Mouse (Mus musculus): ENCODE measurements at regions not wholly inside any gene's neighbourhood (a gene's known extent, or its start where the extent isn't known, plus 50 kb on each side); places are given as distances from the start of the nearest gene placed in this dataset.
A peak's percentile ranks its signal among the peaks of the same experiment; 100 is the strongest.
"Not testable (repeated sequence)": the region's sequence is repeated elsewhere in the genome, so short reads cannot be mapped to it uniquely, and the experiment has no call there.

GRCm38 (mm10) chr6:68771507-68771906 is 1235.9 kb upstream of the Tacstd2 start:
- H3K4me3 ChIP-seq: no peak overlapping the region
- peak; percentile 12; the same call in 1 of the 2 replicates for TF ChIP-seq CTCF (IDR thresholded peaks at IDR 0.05)
- DNase-seq (ENCODE audit: extremely low spot score in 1 of 2, low spot score in 2 of 2): no peak
- intact Hi-C loops (cut with DNase I): no loop called here
- H3K27ac ChIP-seq: no peak overlapping the region

GRCm38 (mm10) chr6:68750451-68750850 is 1214.9 kb upstream of the Tacstd2 start:
- intact Hi-C loops (cut with DNase I): no loop called here
- no peak for DNase-seq (ENCODE audit: extremely low spot score in 1 of 2, low spot score in 2 of 2)
- H3K27ac ChIP-seq: no peak overlapping the region
- no peak overlapping the region for H3K4me3 ChIP-seq
- TF ChIP-seq CTCF (IDR thresholded peaks at IDR 0.05): no peak

- intact Hi-C loops (cut with DNase I): no loop called here
- TF ChIP-seq CTCF (IDR thresholded peaks at IDR 0.05): no peak
- H3K27ac ChIP-seq: no peak overlapping the region
- no peak for DNase-seq (ENCODE audit: extremely low spot score in 1 of 2, low spot score in 2 of 2)
- no peak overlapping the region for H3K4me3 ChIP-seq
Measured at GRCm38 (mm10) chr6:68749699-68750098, 1214.1 kb upstream of the Tacstd2 start.

DNA sequence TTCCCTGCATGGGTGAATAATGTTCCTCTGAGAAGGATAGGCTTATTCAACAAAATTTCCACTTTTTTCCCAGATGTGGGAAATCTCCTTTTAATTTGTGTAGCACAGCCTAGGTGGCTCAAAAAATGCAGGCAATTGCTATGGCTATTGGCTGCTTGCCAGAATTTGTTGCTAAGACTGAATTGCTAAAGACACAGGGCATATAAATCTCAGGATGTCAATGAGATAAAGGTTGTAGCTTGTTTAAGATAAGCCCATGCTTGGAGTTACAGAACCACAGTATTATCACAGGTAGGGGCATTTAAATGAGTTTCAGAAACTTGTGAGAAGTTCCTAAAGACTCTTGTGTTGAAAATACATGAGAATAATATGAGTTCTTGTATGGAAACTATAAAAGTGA is 1203.0 kb upstream of the Tacstd2 start:
- DNase-seq (ENCODE audit: extremely low spot score in 1 of 2, low spot score in 2 of 2): no peak
- TF ChIP-seq CTCF (IDR thresholded peaks at IDR 0.05): no peak
- Histone ChIP-seq H3K27ac (no peak overlapping the region), H3K4me3 (no peak overlapping the region)
- intact Hi-C loops (cut with DNase I): no loop called here

DNA sequence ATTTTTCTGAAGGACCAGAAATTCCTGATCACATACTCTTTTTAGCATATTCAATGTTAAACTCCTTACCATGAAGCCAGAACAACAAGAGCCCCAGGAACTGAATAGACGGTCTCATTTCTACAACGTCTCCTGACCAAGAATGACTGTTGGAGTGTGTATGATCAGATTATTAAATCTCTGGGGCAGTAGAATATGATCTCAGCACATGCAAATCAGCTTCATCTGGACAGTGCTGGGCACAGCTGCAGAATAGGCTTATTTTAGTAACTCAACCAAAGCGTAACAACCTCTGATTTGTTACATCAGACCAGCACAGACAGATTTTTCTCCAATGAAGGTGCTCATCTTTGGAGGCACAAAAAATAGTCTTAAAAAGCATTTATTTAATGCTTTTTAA is 1201.1 kb upstream of the Tacstd2 start:
- DNase-seq (ENCODE audit: extremely low spot score in 1 of 2, low spot score in 2 of 2): no peak
- Histone ChIP-seq H3K27ac (no peak overlapping the region), H3K4me3 (no peak overlapping the region)
- intact Hi-C loops (cut with DNase I): no loop called here
- TF ChIP-seq CTCF (IDR thresholded peaks at IDR 0.05): no peak

DNA sequence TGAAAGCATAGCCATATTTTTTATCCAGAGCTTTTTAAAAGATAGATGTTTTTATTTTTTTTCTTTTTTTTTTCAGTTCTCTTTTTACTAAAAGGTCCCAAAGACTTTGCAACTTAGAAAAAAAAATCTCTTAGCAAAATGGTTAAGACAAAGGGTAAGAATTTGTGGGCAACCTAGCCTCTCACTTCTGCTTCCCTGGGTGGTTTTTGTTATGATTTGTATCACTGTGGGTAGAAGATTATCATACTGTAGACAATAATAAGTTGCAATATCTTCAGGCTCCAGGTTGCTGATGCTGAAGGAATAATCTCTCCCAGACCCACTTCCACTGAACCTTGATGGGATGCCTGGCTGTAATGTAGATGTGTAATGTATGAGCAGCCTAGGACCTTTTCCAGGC is 1200.5 kb upstream of the Tacstd2 start:
- intact Hi-C loops (cut with DNase I): no loop called here
- no peak overlapping the region for H3K27ac ChIP-seq
- no peak for TF ChIP-seq CTCF (IDR thresholded peaks at IDR 0.05)
- no peak for DNase-seq (ENCODE audit: extremely low spot score in 1 of 2, low spot score in 2 of 2)
- H3K4me3 ChIP-seq: no peak overlapping the region

DNA sequence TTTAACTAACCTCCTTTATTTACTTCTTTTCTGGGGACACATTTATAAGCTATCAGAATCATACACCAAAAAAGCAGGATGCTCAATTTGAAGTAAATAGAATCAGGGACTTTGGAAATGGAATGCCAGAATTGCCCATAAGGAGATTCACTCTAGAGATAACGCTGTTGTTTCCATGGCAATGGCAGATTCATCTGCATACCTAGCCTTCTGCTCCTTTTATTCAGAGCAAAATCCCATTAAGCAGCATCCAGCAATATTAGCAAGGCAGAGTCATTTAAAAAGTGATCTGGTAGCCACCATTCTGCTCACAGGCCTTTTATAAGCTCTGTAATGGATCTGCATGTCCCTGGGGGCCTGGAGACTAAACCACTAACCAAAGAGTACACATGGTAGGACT is 1175.5 kb upstream of the Tacstd2 start:
- H3K4me3 ChIP-seq; DNase-seq (ENCODE audit: extremely low spot score in 1 of 2, low spot score in 2 of 2); H3K27ac ChIP-seq; intact Hi-C loops (cut with DNase I): not testable (repeated sequence)

DNA sequence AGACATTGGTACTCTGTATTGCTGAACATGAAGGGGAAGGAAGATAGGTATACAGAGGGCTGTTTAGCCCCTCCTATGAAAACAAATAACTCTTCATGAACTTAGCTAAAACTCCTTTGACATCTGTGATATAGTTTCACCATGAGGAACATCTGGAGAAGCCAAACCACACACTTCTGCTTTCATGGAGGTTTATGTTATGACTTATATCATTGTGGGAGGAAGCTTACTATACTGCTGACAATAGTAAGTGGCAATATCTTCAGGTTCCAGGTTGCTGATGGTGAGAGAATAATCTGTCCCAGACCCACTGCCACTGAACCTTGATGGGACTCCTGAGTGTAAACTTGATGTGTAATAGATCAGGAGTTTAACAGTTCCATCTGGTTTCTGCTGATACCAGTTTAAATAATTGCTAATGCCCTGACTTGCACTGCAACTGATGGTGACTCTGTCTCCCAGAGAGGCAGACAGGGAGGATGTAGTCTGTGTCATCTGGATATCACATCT is 1168.8 kb upstream of the Tacstd2 start:
- H3K27ac ChIP-seq; H3K4me3 ChIP-seq; intact Hi-C loops (cut with DNase I); DNase-seq (ENCODE audit: extremely low spot score in 1 of 2, low spot score in 2 of 2): not testable (repeated sequence)

DNA sequence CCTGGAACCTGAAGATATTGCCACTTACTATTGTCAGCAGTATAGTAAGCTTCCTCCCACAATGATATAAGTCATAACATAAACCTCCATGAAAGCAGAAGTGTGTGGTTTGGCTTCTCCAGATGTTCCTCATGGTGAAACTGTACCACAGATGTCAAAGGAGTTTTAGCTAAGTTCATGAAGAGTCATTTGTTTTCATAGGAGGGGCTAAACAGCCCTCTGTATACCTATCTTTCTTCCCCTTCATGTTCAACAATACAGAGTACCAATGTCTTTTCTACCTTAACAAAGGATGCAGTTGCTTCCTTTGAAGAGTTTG is 1145.2 kb upstream of the Tacstd2 start:
- H3K4me3 ChIP-seq; DNase-seq (ENCODE audit: extremely low spot score in 1 of 2, low spot score in 2 of 2); intact Hi-C loops (cut with DNase I); H3K27ac ChIP-seq: not testable (repeated sequence)

GRCm38 (mm10) chr6:68680099-68680791 is 1144.6 kb upstream of the Tacstd2 start:
- no peak for DNase-seq (ENCODE audit: extremely low spot score in 1 of 2, low spot score in 2 of 2)
- no peak for TF ChIP-seq CTCF (IDR thresholded peaks at IDR 0.05)
- no peak overlapping the region for H3K27ac ChIP-seq
- H3K4me3 ChIP-seq: no peak overlapping the region
- intact Hi-C loops (cut with DNase I): no loop called here

DNA sequence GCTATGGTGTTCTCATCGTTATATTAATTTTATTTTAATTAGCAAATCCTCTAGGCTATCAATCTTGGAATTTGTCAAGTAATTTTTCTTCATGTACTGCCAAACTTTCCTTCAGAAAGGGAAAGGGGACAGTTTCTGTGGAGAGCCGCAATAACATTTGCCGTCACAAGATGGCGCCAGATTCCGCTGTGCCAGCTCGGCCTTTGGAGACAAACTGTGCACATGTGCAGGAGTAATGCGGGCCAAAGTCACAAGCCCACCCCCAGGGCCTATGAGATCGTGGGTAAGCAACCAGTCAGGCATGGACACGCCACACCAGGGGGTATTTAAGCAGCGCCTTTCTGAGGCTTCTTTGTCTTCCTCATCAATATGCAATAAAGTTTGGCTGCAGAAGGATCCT is 1132.8 kb upstream of the Tacstd2 start:
- TF ChIP-seq CTCF (IDR thresholded peaks at IDR 0.05): peak; percentile 66
- not testable (repeated sequence) for H3K4me3 ChIP-seq, H3K27ac ChIP-seq
- intact Hi-C loops (cut with DNase I): loop anchor here (2.0 kb wide), 1 partner anchor 18 kb away; no protein-coding TSS in a partner anchor
- DNase-seq (ENCODE audit: extremely low spot score in 1 of 2, low spot score in 2 of 2): peak; percentile 7 to 43

- H3K27ac ChIP-seq; H3K4me3 ChIP-seq; intact Hi-C loops (cut with DNase I); DNase-seq (ENCODE audit: extremely low spot score in 1 of 2, low spot score in 2 of 2): not testable (repeated sequence)
Measured at GRCm38 (mm10) chr6:68632309-68632708, 1096.7 kb upstream of the Tacstd2 start.

DNA sequence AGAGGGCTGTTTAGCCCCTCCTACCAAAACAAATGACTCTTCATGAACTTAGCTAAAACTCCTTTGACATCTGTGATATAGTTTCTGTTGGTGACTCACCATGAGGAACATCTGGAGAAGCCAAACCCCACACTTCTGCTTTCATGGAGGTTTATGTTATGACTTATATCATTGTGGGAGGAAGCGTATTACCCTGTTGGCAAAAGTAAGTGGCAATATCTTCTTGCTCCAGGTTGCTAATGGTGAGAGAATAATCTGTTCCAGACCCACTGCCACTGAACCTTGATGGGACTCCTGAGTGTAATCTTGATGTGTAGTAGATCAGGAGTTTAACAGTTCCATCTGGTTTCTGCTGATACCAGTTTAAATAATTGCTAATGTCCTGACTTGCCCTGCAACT is 1096.2 kb upstream of the Tacstd2 start:
- no peak for TF ChIP-seq CTCF (IDR thresholded peaks at IDR 0.05)
- DNase-seq (ENCODE audit: extremely low spot score in 1 of 2, low spot score in 2 of 2): no peak
- intact Hi-C loops (cut with DNase I): no loop called here
- Histone ChIP-seq H3K27ac (no peak overlapping the region), H3K4me3 (no peak overlapping the region)

Measured in left cerebral cortex, adult 2 months (tissue).